In the genomic region with DNA sequence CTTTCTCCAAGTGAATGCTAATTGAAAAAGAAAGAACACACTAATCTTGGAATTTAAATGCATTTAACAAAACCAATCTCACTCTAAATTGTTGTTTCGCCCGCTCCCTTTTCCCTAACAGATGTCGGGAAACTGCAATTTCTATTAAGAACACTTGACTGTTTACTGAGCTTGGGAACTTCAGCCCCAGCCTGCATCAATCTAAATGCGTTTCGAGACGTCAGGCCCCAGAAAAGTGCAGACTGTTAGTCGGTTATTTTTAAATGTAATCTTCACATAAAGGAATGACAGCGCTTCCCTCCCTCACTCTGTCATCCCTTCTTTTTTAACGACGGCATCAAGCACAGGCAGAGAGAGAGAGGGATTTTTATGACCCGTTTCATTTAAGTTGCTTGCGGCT, we compare ENCODE assay signal across 16 mouse cellular contexts.
DNase-seq lines count a peak whose midpoint lies in the region; ATAC-seq and TF ChIP-seq lines count a peak whose summit lies in the region.
"Had no signal": no experiment of that assay in that cellular context is flagged by ENCODE, and none has a peak within 500 bp of the region (broad histone marks: within the 10 kb centered on the region; RNA-seq: fewer than 3 reads in every experiment).

No protein-coding gene starts in this region.

- H3K4me1 ChIP-seq in forebrain, embryonic 13.5 days: peaks cover 17% of the 10 kb centered on the region
- no peaks in the 10 kb centered on the region for H3K4me1 ChIP-seq in forebrain, embryonic 11.5 days (replicated peaks; ENCODE audit: control insufficient read depth, insufficient read depth, low read length)
- peaks cover 3% of the 10 kb centered on the region; the same call in 1 of the 2 replicates for H3K4me1 ChIP-seq in midbrain, embryonic 11.5 days (ENCODE audit: control insufficient read depth, insufficient read depth, low read length)
- peaks cover 13% of the 10 kb centered on the region for H3K4me1 ChIP-seq in midbrain, embryonic 10.5 days
- H3K4me1 ChIP-seq in midbrain, postnatal 0 days (ENCODE audit: insufficient read depth, low read length): no peaks in the 10 kb centered on the region
- H3K4me1 ChIP-seq in heart, embryonic 12.5 days (replicated peaks): no peaks in the 10 kb centered on the region
- H3K4me1 ChIP-seq: liver, embryonic 12.5 days had no signal

- H3K9ac ChIP-seq in forebrain, embryonic 13.5 days: no peak overlapping the region
- H3K9ac ChIP-seq in forebrain, embryonic 11.5 days (ENCODE audit: low read length): no peak overlapping the region
- no peak overlapping the region for H3K9ac ChIP-seq in midbrain, embryonic 11.5 days (ENCODE audit: low read length)
- no peak overlapping the region for H3K9ac ChIP-seq in midbrain, postnatal 0 days (replicated peaks; ENCODE audit: low read length, poor library complexity, severe bottlenecking)
- no peak overlapping the region for H3K9ac ChIP-seq in heart, embryonic 12.5 days
- H3K9ac ChIP-seq: liver, embryonic 12.5 days had no signal

- H3K27me3 ChIP-seq in forebrain, embryonic 13.5 days: no peaks in the 10 kb centered on the region
- no peaks in the 10 kb centered on the region for H3K27me3 ChIP-seq in forebrain, embryonic 11.5 days (ENCODE audit: control insufficient read depth, insufficient read depth, low read length)
- H3K27me3 ChIP-seq in midbrain, embryonic 11.5 days (ENCODE audit: control insufficient read depth, insufficient read depth, low read length): no peaks in the 10 kb centered on the region
- H3K27me3 ChIP-seq in midbrain, embryonic 10.5 days (ENCODE audit: low read depth, poor library complexity, severe bottlenecking): peaks cover 13% of the 10 kb centered on the region
- H3K27me3 ChIP-seq in midbrain, postnatal 0 days (ENCODE audit: insufficient read depth, low read length): 0 out of 2 replicates have a peak, but pooled peaks cover 4% of the 10 kb centered on the region
- H3K27me3 ChIP-seq in heart, embryonic 12.5 days (replicated peaks): peaks cover 23% of the 10 kb centered on the region; the same call in 1 of the 2 replicates
- H3K27me3 ChIP-seq: liver, embryonic 12.5 days had no signal

- H3K4me2 ChIP-seq in forebrain, embryonic 13.5 days: no peak overlapping the region
- no peak overlapping the region for H3K4me2 ChIP-seq in forebrain, embryonic 11.5 days (ENCODE audit: low read depth, low read length, severe bottlenecking)
- H3K4me2 ChIP-seq in midbrain, embryonic 11.5 days: no peak overlapping the region
- H3K4me2 ChIP-seq in midbrain, postnatal 0 days (ENCODE audit: low read depth, low read length, poor library complexity, severe bottlenecking): no peak overlapping the region
- no peak overlapping the region for H3K4me2 ChIP-seq in heart, embryonic 12.5 days
- H3K4me2 ChIP-seq: liver, embryonic 12.5 days had no signal

- TF ChIP-seq CTCF in layer of hippocampus, adult 2 months (conservative IDR thresholded peaks at IDR 0.05): no peak
- no peak for TF ChIP-seq CTCF in midbrain, postnatal 0 days (IDR thresholded peaks at IDR 0.05)

- H3K9me3 ChIP-seq in forebrain, embryonic 13.5 days (replicated peaks): no peaks in the 10 kb centered on the region
- no peaks in the 10 kb centered on the region for H3K9me3 ChIP-seq in forebrain, embryonic 11.5 days (ENCODE audit: control insufficient read depth, low read length)
- H3K9me3 ChIP-seq in midbrain, embryonic 11.5 days (ENCODE audit: control insufficient read depth, low read length): no peaks in the 10 kb centered on the region
- no peaks in the 10 kb centered on the region for H3K9me3 ChIP-seq in midbrain, embryonic 10.5 days (replicated peaks)
- H3K9me3 ChIP-seq in midbrain, postnatal 0 days (ENCODE audit: low read length): no peaks in the 10 kb centered on the region
- no peaks in the 10 kb centered on the region for H3K9me3 ChIP-seq in heart, embryonic 12.5 days (replicated peaks)
- H3K9me3 ChIP-seq: liver, embryonic 12.5 days had no signal

- no peak for DNase-seq in forebrain, embryonic 11.5 days (ENCODE audit: low spot score)
- peak; percentile 86 for DNase-seq in midbrain, embryonic 11.5 days (ENCODE audit: low spot score, missing footprints)
- no peak for DNase-seq in midbrain, embryonic 10.5 days (ENCODE audit: low spot score)
- DNase-seq in layer of hippocampus, adult 2 months (ENCODE audit: low spot score in 2 of 2): peak; percentile 18 to 26
- peak; percentile 35 for DNase-seq in midbrain, postnatal 0 days (ENCODE audit: low spot score)
- DNase-seq in heart, adult 11 months: no peak
- DNase-seq: cerebellum, adult 2 months; gastrocnemius, postnatal 10 days; kidney, postnatal 25 days; lung, postnatal 4 days; thymus, adult 18-20 months had no signal

- no peaks in the 10 kb centered on the region for H3K36me3 ChIP-seq in forebrain, embryonic 13.5 days (ENCODE audit: poor library complexity, severe bottlenecking)
- H3K36me3 ChIP-seq in forebrain, embryonic 11.5 days (ENCODE audit: control insufficient read depth, insufficient read depth, low read length): no peaks in the 10 kb centered on the region
- H3K36me3 ChIP-seq in midbrain, embryonic 11.5 days (ENCODE audit: control insufficient read depth, insufficient read depth, low read length): no peaks in the 10 kb centered on the region
- H3K36me3 ChIP-seq in midbrain, embryonic 10.5 days: no peaks in the 10 kb centered on the region
- H3K36me3 ChIP-seq in midbrain, postnatal 0 days (ENCODE audit: insufficient read depth, low read length): no peaks in the 10 kb centered on the region
- no peaks in the 10 kb centered on the region for H3K36me3 ChIP-seq in heart, embryonic 12.5 days
- H3K36me3 ChIP-seq: liver, embryonic 12.5 days had no signal

- peak overlapping the region; percentile 44 for H3K27ac ChIP-seq in forebrain, embryonic 13.5 days
- H3K27ac ChIP-seq in forebrain, embryonic 11.5 days (ENCODE audit: low read depth, low read length): no peak overlapping the region
- no peak overlapping the region for H3K27ac ChIP-seq in midbrain, embryonic 11.5 days (ENCODE audit: low read depth, low read length)
- no peak overlapping the region for H3K27ac ChIP-seq in midbrain, embryonic 10.5 days (replicated peaks)
- H3K27ac ChIP-seq in layer of hippocampus, adult 2 months: peak overlapping the region; percentile 84
- H3K27ac ChIP-seq in midbrain, postnatal 0 days (ENCODE audit: low read depth, low read length): no peak overlapping the region
- no peak overlapping the region for H3K27ac ChIP-seq in heart, embryonic 12.5 days (ENCODE audit: poor library complexity, severe bottlenecking)
- H3K27ac ChIP-seq: liver, embryonic 12.5 days had no signal

- WGBS in forebrain, embryonic 13.5 days: 21% methylated on average over 12 of the region's 12 CpGs
- 37% methylated on average over 12 of the region's 12 CpGs for WGBS in forebrain, embryonic 11.5 days
- WGBS in midbrain, embryonic 11.5 days: 43% methylated on average over 12 of the region's 12 CpGs
- WGBS in midbrain, embryonic 10.5 days: 48% methylated on average over 12 of the region's 12 CpGs
- 32% methylated on average over 12 of the region's 12 CpGs for whole genome bisulfite sequencing in midbrain, postnatal 0 days
- WGBS in heart, embryonic 12.5 days: 36% methylated on average over 12 of the region's 12 CpGs

- H3K4me3 ChIP-seq in forebrain, embryonic 13.5 days: no peak overlapping the region
- no peak overlapping the region for H3K4me3 ChIP-seq in forebrain, embryonic 11.5 days (ENCODE audit: low read depth, low read length)
- no peak overlapping the region for H3K4me3 ChIP-seq in midbrain, embryonic 11.5 days (ENCODE audit: low read depth, low read length)
- H3K4me3 ChIP-seq in midbrain, embryonic 10.5 days: no peak overlapping the region
- no peak overlapping the region for H3K4me3 ChIP-seq in layer of hippocampus, adult 2 months
- H3K4me3 ChIP-seq in midbrain, postnatal 0 days (ENCODE audit: low read depth, low read length): no peak overlapping the region
- H3K4me3 ChIP-seq in heart, embryonic 12.5 days: no peak overlapping the region
- H3K4me3 ChIP-seq: liver, embryonic 12.5 days; myocyte had no signal

- ATAC-seq in forebrain, embryonic 13.5 days: no peak; the same call in 1 of the 2 replicates
- ATAC-seq in forebrain, embryonic 11.5 days (replicated peaks; ENCODE audit: low FRiP score): no peak
- ATAC-seq in midbrain, embryonic 11.5 days (ENCODE audit: low FRiP score): no peak
- ATAC-seq in midbrain, postnatal 0 days (ENCODE audit: low FRiP score): no peak
- no peak for ATAC-seq in heart, embryonic 12.5 days (ENCODE audit: insufficient number of reproducible peaks, low FRiP score)
- ATAC-seq: inflammation-experienced regulatory T-cells, adult 6 months; liver, embryonic 12.5 days had no signal

Comparison
In these comparisons a context has a peak if more than half of its experiments do, and no peak if none do; other contexts are left out.
1. H3K27ac ChIP-seq: peak in forebrain, embryonic 13.5 days (single experiment) and layer of hippocampus, adult 2 months (single experiment); none in forebrain, embryonic 11.5 days (single experiment), midbrain, embryonic 11.5 days (single experiment), midbrain, embryonic 10.5 days (single experiment), midbrain, postnatal 0 days (single experiment) and heart, embryonic 12.5 days (single experiment).
2. DNase-seq: peak in midbrain, embryonic 11.5 days (single experiment), layer of hippocampus, adult 2 months (2 of 2) and midbrain, postnatal 0 days (single experiment); none in forebrain, embryonic 11.5 days (single experiment), midbrain, embryonic 10.5 days (single experiment) and heart, adult 11 months (single experiment).